In genomic region chr2:27280920-27281611, GRCm38 (mm10) we compare ENCODE assay signal across 9 mouse cellular contexts. TPM values are rescaled to one million over a fixed set of nuclear protein-coding genes. Genes with fewer than 3 reads are reported as not detected.
DNase-seq lines count a peak whose midpoint lies in the region; ATAC-seq and TF ChIP-seq lines count a peak whose summit lies in the region.
"Had no signal": no experiment of that assay in that cellular context is flagged by ENCODE, and none has a peak within 500 bp of the region (broad histone marks: within the 10 kb centered on the region; RNA-seq: fewer than 3 reads in every experiment).

No protein-coding gene starts in this region.

- H3K36me3 ChIP-seq in liver, embryonic 11.5 days (ENCODE audit: control insufficient read depth, insufficient read depth, low read length): peaks cover 7% of the 10 kb centered on the region; the same call in 1 of the 2 replicates

- TF ChIP-seq POLR2A in cortical plate, adult 2 months (IDR thresholded peaks at IDR 0.05; ENCODE audit: extremely low read depth, insufficient read depth, low read length): no peak

- peak; percentile 81 for TF ChIP-seq CTCF in cortical plate, adult 2 months (IDR thresholded peaks at IDR 0.05; ENCODE audit: extremely low read depth, insufficient read depth, low read length)

- H3K9me3 ChIP-seq in liver, embryonic 11.5 days (ENCODE audit: control insufficient read depth, low read length): no peaks in the 10 kb centered on the region
- H3K9me3 ChIP-seq: embryonic facial prominence, embryonic 15.5 days had no signal

- peak; percentile 72 for ATAC-seq in activated CD4-positive, CD25-positive, alpha-beta regulatory T cell, adult 4 months
- ATAC-seq in liver, embryonic 11.5 days (replicated peaks; ENCODE audit: low FRiP score): no peak; the same call in 1 of the 2 replicates
- ATAC-seq in neutrophil, adult 5-6 weeks (ENCODE audit: extremely low read depth, insufficient number of reproducible peaks, low FRiP score, poor library complexity, severe bottlenecking): peak; percentile 55; the same call in 1 of the 2 replicates

- peak; percentile 71 for DNase-seq in 416B (ENCODE audit: low read depth)
- peak; percentile 61 to 85 for DNase-seq in heart, adult 18-20 months
- peak; percentile 41 to 74 for DNase-seq in kidney, adult 8-10 months
- peak; percentile 60 for DNase-seq in liver, embryonic 11.5 days (ENCODE audit: low spot score)
- DNase-seq in testis, postnatal 14 days (ENCODE audit: low spot score): peak; percentile 34

- no peak overlapping the region for H3K27ac ChIP-seq in cortical plate, adult 2 months (ENCODE audit: insufficient read depth, low read length)
- H3K27ac ChIP-seq in liver, embryonic 11.5 days (ENCODE audit: low read depth, low read length): no peak overlapping the region
- H3K27ac ChIP-seq: embryonic facial prominence, embryonic 15.5 days had no signal

- no peak overlapping the region for H3K4me2 ChIP-seq in liver, embryonic 11.5 days
- H3K4me2 ChIP-seq: embryonic facial prominence, embryonic 15.5 days had no signal

- no peak overlapping the region for H3K9ac ChIP-seq in liver, embryonic 11.5 days (ENCODE audit: low read depth, low read length)
- H3K9ac ChIP-seq: embryonic facial prominence, embryonic 15.5 days had no signal

- no peaks in the 10 kb centered on the region for H3K27me3 ChIP-seq in liver, embryonic 11.5 days (replicated peaks; ENCODE audit: control insufficient read depth, insufficient read depth, low read length)
- H3K27me3 ChIP-seq: embryonic facial prominence, embryonic 15.5 days had no signal

- H3K4me1 ChIP-seq in cortical plate, adult 2 months (ENCODE audit: control insufficient read depth, insufficient read depth, low read length): no peaks in the 10 kb centered on the region
- no peaks in the 10 kb centered on the region; the same call in 1 of the 2 replicates for H3K4me1 ChIP-seq in liver, embryonic 11.5 days (replicated peaks; ENCODE audit: control insufficient read depth, insufficient read depth, low read length)
- H3K4me1 ChIP-seq: embryonic facial prominence, embryonic 15.5 days had no signal

- WGBS in liver, embryonic 11.5 days: 69% methylated on average over 13 of the region's 13 CpGs

- H3K4me3 ChIP-seq in cortical plate, adult 2 months (ENCODE audit: insufficient read depth, low read length): no peak overlapping the region
- H3K4me3 ChIP-seq in liver, embryonic 11.5 days (ENCODE audit: low read depth, low read length): no peak overlapping the region
- H3K4me3 ChIP-seq: embryonic facial prominence, embryonic 15.5 days had no signal

RNA-seq across cellular contexts. Expression of gene Sardh, which starts 32.9 kb away (rescaled TPM):
- 1 to 10 TPM; 3.0 to 4.7 TPM for polyA plus RNA-seq in activated CD4-positive, CD25-positive, alpha-beta regulatory T cell, adult 4 months (2017; shearing (Covaris generic))
- 7.9 and 8.3 TPM in 2 replicates for polyA plus RNA-seq in cortical plate, adult 2 months (2012; rRNA removed)
- 1 to 10 TPM; 7.1 TPM for total RNA-seq in heart, adult 18-20 months (2021)
- 38.0 and 40.6 TPM in 2 replicates for polyA plus RNA-seq in liver, embryonic 11.5 days (2014; fragmentation: Nextera tagmentation; extraction: Ambion mirVana)
- total RNA-seq in neutrophil, adult 5-6 weeks (2017): not detected in 2 replicates
